Mouse (Mus musculus): ENCODE results near the gene Sphk2.

- TF ChIP-seq POLR2A (IDR thresholded peaks at IDR 0.05; ENCODE audit: control insufficient read depth, extremely low read depth, insufficient read depth, low read length, poor library complexity) (no peak), CTCF (IDR thresholded peaks at IDR 0.05; ENCODE audit: borderline replicate concordance, control insufficient read depth, extremely low read depth, insufficient read depth, low read length, poor library complexity) (no peak)
Observed at GRCm38 (mm10) chr7:45681046-45681736, 36.6 kb downstream of the Sphk2 start.

Measured in thymus, adult 2 months (tissue).